ENCODE assay signal across 10 mouse cellular contexts in genomic region chr8:126876300-126877038, GRCm38 (mm10).
DNase-seq lines count a peak whose midpoint lies in the region; ATAC-seq lines count a peak whose summit lies in the region.
"Had no signal": no experiment of that assay in that cellular context is flagged by ENCODE, and none has a peak within 500 bp of the region (broad histone marks: within the 10 kb centered on the region; RNA-seq: fewer than 3 reads in every experiment).

No protein-coding gene starts in this region.

- 37% methylated on average over 9 of the region's 9 CpGs for WGBS in limb, embryonic 15.5 days

- peaks cover 35% of the 10 kb centered on the region for H3K4me1 ChIP-seq in limb, embryonic 15.5 days

- peak overlapping the region; percentile 39 for H3K27ac ChIP-seq in limb, embryonic 15.5 days

- no peak overlapping the region for H3K4me2 ChIP-seq in limb, embryonic 15.5 days

- no peaks in the 10 kb centered on the region for H3K27me3 ChIP-seq in limb, embryonic 15.5 days

- H3K36me3 ChIP-seq in limb, embryonic 15.5 days: no peaks in the 10 kb centered on the region

- ATAC-seq in granulocyte monocyte progenitor cell, adult 5-6 weeks (replicated peaks; ENCODE audit: poor library complexity, severe bottlenecking): peak; percentile 29; the same call in 1 of the 2 replicates
- ATAC-seq in limb, embryonic 15.5 days (ENCODE audit: insufficient number of reproducible peaks, low FRiP score, low TSS enrichment, low read depth): no peak
- no peak for ATAC-seq in cerebellum, adult (ENCODE audit: insufficient number of reproducible peaks, low FRiP score, low TSS enrichment)
- ATAC-seq in erythroid progenitor cell, adult 5-6 weeks (replicated peaks; ENCODE audit: low FRiP score, poor library complexity, severe bottlenecking): no peak

- no peak overlapping the region for H3K4me3 ChIP-seq in limb, embryonic 15.5 days

- peak; percentile 58 for DNase-seq in adrenal gland, adult 2 months
- no peak for DNase-seq in adrenal gland, adult 8-10 months
- peak; percentile 48 for DNase-seq in NIH3T3 (ENCODE audit: low read depth)
- DNase-seq in left cerebral cortex, adult 8-10 months (ENCODE audit: low spot score in 2 of 2): no peak
- DNase-seq: midbrain, embryonic 14.5 days; thymus, postnatal 14 days had no signal

- H3K9ac ChIP-seq in limb, embryonic 15.5 days: no peak overlapping the region

- no peaks in the 10 kb centered on the region for H3K9me3 ChIP-seq in limb, embryonic 15.5 days

Comparison
In these comparisons a context has a peak if more than half of its experiments do, and no peak if none do; other contexts are left out.
1. DNase-seq: peak in adrenal gland, adult 2 months (single experiment) and NIH3T3 (single experiment); none in adrenal gland, adult 8-10 months (single experiment) and left cerebral cortex, adult 8-10 months (0 of 2).